Mouse (Mus musculus) MEL (cell line): Measurements from ENCODE around the gene Slc10a6. TPM values are rescaled to one million over a fixed set of nuclear protein-coding genes. Genes with fewer than 3 reads are reported as not detected.

ENCODE experiments used
- DNase-seq: peaks from one replicate; pipeline ENCODE4 v3.0.0; 2011; ENCODE audit warnings: low read depth, low spot score
- H3K27ac ChIP-seq: 2 replicates; pipeline ENCODE4 v1.5.1; 2012; ENCODE audit warnings: low read depth, mild to moderate bottlenecking, control low read depth, low read length, moderate library complexity; ENCODE audit not compliant: control insufficient read depth
- H3K27me3 ChIP-seq, 2 experiments: fragments of 150-350 bp in 1 of 2; sonication (generic) in 1 of 2; 2 replicates each; pipeline ENCODE4 v1.6.1; 2012; ENCODE audit warnings: low read length in 2 of 2, mild to moderate bottlenecking in 2 of 2, improper control_type of control experiment in 1 of 2, moderate library complexity in 1 of 2; ENCODE audit not compliant: insufficient read depth in 2 of 2, control insufficient read depth in 1 of 2
- H3K36me3 ChIP-seq, 2 experiments: 2 replicates each; pipeline ENCODE4 v1.6.1; 2012 to 2014; ENCODE audit warnings: low read length in 2 of 2, improper control_type of control experiment in 1 of 2, inconsistent platforms in 1 of 2, mild to moderate bottlenecking in 1 of 2; ENCODE audit not compliant: insufficient read depth in 2 of 2, control insufficient read depth in 1 of 2
- H3K4me1 ChIP-seq, 2 experiments: fragments of 150-350 bp in 1 of 2; sonication (generic) in 1 of 2; 2 replicates each; pipeline ENCODE4 v1.6.1; 2012; ENCODE audit warnings: low read length in 2 of 2, improper control_type of control experiment in 1 of 2, mild to moderate bottlenecking in 1 of 2; ENCODE audit not compliant: insufficient read depth in 2 of 2, control insufficient read depth in 1 of 2
- H3K4me3 ChIP-seq, 2 experiments: fragments of 150-350 bp in 1 of 2; sonication (generic) in 1 of 2; 2 replicates each; pipeline ENCODE4 v1.5.1; 2012; ENCODE audit warnings: low read depth in 2 of 2, low read length in 2 of 2, mild to moderate bottlenecking in 2 of 2, moderate library complexity in 2 of 2, control low read depth in 1 of 2, improper control_type of control experiment in 1 of 2; ENCODE audit not compliant: control insufficient read depth in 1 of 2, insufficient read depth in 1 of 2
- H3K79me2 ChIP-seq: 2 replicates; pipeline ENCODE4 v1.6.1; 2012; ENCODE audit warnings: mild to moderate bottlenecking, low read length, moderate library complexity; ENCODE audit not compliant: control insufficient read depth, poor library complexity, insufficient read depth
- H3K9ac ChIP-seq: 2 replicates; pipeline ENCODE4 v1.6.1; 2012; ENCODE audit warnings: low read depth, mild to moderate bottlenecking, control low read depth, low read length, moderate library complexity; ENCODE audit not compliant: control insufficient read depth, poor library complexity, severe bottlenecking
- H3K9me3 ChIP-seq: fragments of 150-350 bp; sonication (generic); replicated peaks from 2 replicates; pipeline ENCODE4 v1.6.1; 2012; ENCODE audit warnings: mild to moderate bottlenecking, low read length, improper control_type of control experiment, moderate library complexity; ENCODE audit not compliant: insufficient read depth
- CHD1 ChIP-seq: IDR thresholded peaks from 2 replicates; pipeline ENCODE4 v1.6.1; 2012; ENCODE audit warnings: low read depth, mild to moderate bottlenecking, inconsistent platforms, low read length, improper control_type of control experiment
- CTCF ChIP-seq, 3 experiments: IDR thresholded peaks in 2 of 3; conservative IDR thresholded peaks in 1 of 3; 2 replicates each; pipeline ENCODE4 v1.5.1; 2011 to 2012; ENCODE audit warnings: low read length in 3 of 3, low read depth in 2 of 3, mild to moderate bottlenecking in 2 of 3, improper control_type of control experiment in 1 of 3, inconsistent platforms in 1 of 3, mixed read lengths in 1 of 3, moderate library complexity in 1 of 3; ENCODE audit not compliant: control insufficient read depth in 1 of 3, insufficient read depth in 1 of 3, poor library complexity in 1 of 3, severe bottlenecking in 1 of 3
- ELF1 ChIP-seq: IDR thresholded peaks from 2 replicates; pipeline ENCODE4 v1.6.1; 2014; ENCODE audit warnings: low read depth, mild to moderate bottlenecking, inconsistent platforms, low read length, improper control_type of control experiment, moderate library complexity
- ETS1 ChIP-seq: IDR thresholded peaks from 2 replicates; pipeline ENCODE4 v1.6.1; 2012; ENCODE audit warnings: low read depth, mild to moderate bottlenecking, inconsistent platforms, low read length, improper control_type of control experiment, moderate library complexity
- GABPA ChIP-seq: IDR thresholded peaks from 2 replicates; pipeline ENCODE4 v1.6.1; 2012; ENCODE audit warnings: low read depth, mild to moderate bottlenecking, inconsistent platforms, low read length, improper control_type of control experiment, moderate library complexity
- HCFC1 ChIP-seq: IDR thresholded peaks from 2 replicates; pipeline ENCODE4 v1.6.1; 2012; ENCODE audit warnings: low read depth, mild to moderate bottlenecking, inconsistent platforms, low read length, improper control_type of control experiment, moderate library complexity
- JUND ChIP-seq: IDR thresholded peaks from 2 replicates; pipeline ENCODE4 v1.6.1; 2011; ENCODE audit warnings: low read depth, mild to moderate bottlenecking, improper control_type of control experiment, low read length
- MAFK ChIP-seq: IDR thresholded peaks from 2 replicates; pipeline ENCODE4 v1.6.1; 2011; ENCODE audit warnings: low read depth, mild to moderate bottlenecking, low read length, improper control_type of control experiment, borderline replicate concordance
- MAX ChIP-seq: IDR thresholded peaks from 2 replicates; pipeline ENCODE4 v1.6.1; 2011; ENCODE audit warnings: low read length, improper control_type of control experiment
- MEF2A ChIP-seq: IDR thresholded peaks from 2 replicates; pipeline ENCODE4 v1.6.1; 2014; ENCODE audit warnings: low read depth, mild to moderate bottlenecking, inconsistent platforms, low read length, improper control_type of control experiment; ENCODE audit not compliant: poor library complexity, insufficient replicate concordance, severe bottlenecking; ENCODE audit errors: extremely low read depth
- MXI1 ChIP-seq: IDR thresholded peaks from 2 replicates; pipeline ENCODE4 v1.6.1; 2011; ENCODE audit warnings: mild to moderate bottlenecking, low read depth, low read length, improper control_type of control experiment
- MYB ChIP-seq: IDR thresholded peaks from 2 replicates; pipeline ENCODE4 v1.6.1; 2011; ENCODE audit warnings: mild to moderate bottlenecking, low read depth, low read length, improper control_type of control experiment
- MYC ChIP-seq: IDR thresholded peaks from 2 replicates; pipeline ENCODE4 v1.6.1; 2011; ENCODE audit warnings: low read depth, mild to moderate bottlenecking, low read length, improper control_type of control experiment, moderate library complexity
- NELFE ChIP-seq: IDR thresholded peaks from 2 replicates; pipeline ENCODE4 v1.6.1; 2011; ENCODE audit warnings: low read depth, low read length, improper control_type of control experiment
- POLR2A ChIP-seq, 2 experiments: IDR thresholded peaks; 2 replicates each; pipeline ENCODE4 v1.6.1; 2011 to 2012; ENCODE audit warnings: low read length in 2 of 2, mild to moderate bottlenecking in 2 of 2, control low read depth in 1 of 2, improper control_type of control experiment in 1 of 2, low read depth in 1 of 2, moderate library complexity in 1 of 2; ENCODE audit not compliant: control insufficient read depth in 1 of 2, insufficient read depth in 1 of 2, poor library complexity in 1 of 2
- POLR2AphosphoS5 ChIP-seq: IDR thresholded peaks from 2 replicates; pipeline ENCODE4 v1.6.1; 2012; ENCODE audit warnings: low read depth, borderline replicate concordance, mild to moderate bottlenecking, inconsistent platforms, low read length, moderate library complexity, mixed read lengths
- RAD21 ChIP-seq: IDR thresholded peaks from 2 replicates; pipeline ENCODE4 v1.6.1; 2011; ENCODE audit warnings: mild to moderate bottlenecking, low read depth, low read length, improper control_type of control experiment
- SMC3 ChIP-seq: IDR thresholded peaks from 2 replicates; pipeline ENCODE4 v1.6.1; 2011; ENCODE audit warnings: low read depth, low read length, improper control_type of control experiment
- TAL1 ChIP-seq: IDR thresholded peaks from 2 replicates; pipeline ENCODE4 v1.6.1; 2012; ENCODE audit warnings: mild to moderate bottlenecking, inconsistent platforms, low read length, moderate library complexity, mixed read lengths
- TBP ChIP-seq: IDR thresholded peaks from 2 replicates; pipeline ENCODE4 v1.8.0; 2011; ENCODE audit warnings: low read depth, low read length, improper control_type of control experiment
- TCF12 ChIP-seq: IDR thresholded peaks from 2 replicates; pipeline ENCODE4 v1.6.1; 2014; ENCODE audit warnings: low read depth, mild to moderate bottlenecking, inconsistent platforms, low read length, improper control_type of control experiment, moderate library complexity
- UBTF ChIP-seq: IDR thresholded peaks from 2 replicates; pipeline ENCODE4 v1.6.1; 2012; ENCODE audit warnings: low read depth, mild to moderate bottlenecking, inconsistent platforms, low read length, improper control_type of control experiment, moderate library complexity, borderline replicate concordance; ENCODE audit not compliant: insufficient read depth
- USF1 ChIP-seq: IDR thresholded peaks from 2 replicates; pipeline ENCODE4 v1.6.1; 2014; ENCODE audit warnings: low read depth, mild to moderate bottlenecking, inconsistent platforms, low read length, improper control_type of control experiment, moderate library complexity
- USF2 ChIP-seq, 2 experiments: IDR thresholded peaks; 2 replicates each; pipeline ENCODE4 v1.6.1; 2011 to 2012; ENCODE audit warnings: improper control_type of control experiment in 2 of 2, low read length in 2 of 2, borderline replicate concordance in 1 of 2, inconsistent platforms in 1 of 2, low read depth in 1 of 2, mild to moderate bottlenecking in 1 of 2; ENCODE audit not compliant: insufficient read depth in 1 of 2
- polyA plus RNA-seq, 2 experiments: library from polyadenylated mRNA; stranded (reverse) in 1 of 2; unstranded in 1 of 2; fragments of >175 nt in 1 of 2; fragments of >200 nt in 1 of 2; gene quantifications; 2 replicates each; pipeline versions ENCODE4 v1.2.1 to v1.2.4; 2012; ENCODE audit warnings: low replicate concordance in 2 of 2, low read depth in 1 of 2; ENCODE audit not compliant: insufficient read length in 2 of 2, insufficient read depth in 1 of 2, missing spikeins in 1 of 2
- total RNA-seq: library from RNA; depleted of rRNA; stranded (reverse); fragments of 300-350 nt; gene quantifications from 2 replicates; pipeline ENCODE4 v1.2.3, GENCODE M21; 2012

The Slc10a6 gene
- total and polyA plus RNA-seq, 3 experiments, result not detected

- TF ChIP-seq MYB (no peak), JUND (no peak), TBP (0 out of 2 replicates have a peak, but pooled peaks have one; percentile 36), CTCF (IDR thresholded peaks at IDR 0.05 in 2 of 3, conservative IDR thresholded peaks at IDR 0.05 in 1 of 3; ENCODE audit: control insufficient read depth in 1 of 3, insufficient read depth in 1 of 3, low read depth in 2 of 3, low read length in 3 of 3, poor library complexity in 1 of 3, severe bottlenecking in 1 of 3) (peak in 2 of 3 experiments; percentile 51 to 72; a peak in 5 of 6 replicates), MAX (0 out of 2 replicates have a peak, but pooled peaks have one; percentile 12)
Measured at GRCm38 (mm10) chr5:103655346-103656118, 26.3 kb upstream of the Slc10a6 start, which contains the start of gene 1700016H13Rik (continued).

DNA sequence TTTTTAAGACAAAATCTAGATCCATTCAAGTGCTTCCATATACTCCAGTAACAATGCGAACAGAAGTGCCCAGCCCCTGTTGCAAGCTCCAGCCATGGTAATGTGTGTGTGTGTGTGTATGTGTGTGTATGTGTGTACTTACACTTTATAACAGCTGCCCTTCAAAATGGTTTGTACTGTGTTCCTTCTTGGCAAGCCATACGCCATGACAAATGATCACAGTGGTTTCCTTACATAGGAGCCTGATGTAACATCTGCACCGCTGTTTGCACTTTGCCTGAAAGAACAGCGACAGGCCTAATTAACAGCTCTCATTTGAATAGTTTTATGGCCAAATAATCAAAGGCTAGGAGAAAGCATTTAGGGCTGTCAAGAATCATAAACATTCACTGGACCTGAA lies 25.6 kb upstream of the Slc10a6 start:
- TF ChIP-seq TCF12 (no peak), JUND (no peak), ETS1 (no peak), SMC3 (no peak), TAL1 (no peak), CHD1 (no peak), MEF2A (no peak), HCFC1 (no peak), RAD21 (no peak), MXI1 (no peak), POLR2A (IDR thresholded peaks at IDR 0.05; ENCODE audit: control insufficient read depth in 1 of 2, insufficient read depth in 1 of 2, low read depth in 1 of 2, low read length in 2 of 2, poor library complexity in 1 of 2) (no peak), MYC (no peak), GABPA (no peak), USF2 (IDR thresholded peaks at IDR 0.05; ENCODE audit: borderline replicate concordance in 1 of 2, insufficient read depth in 1 of 2, low read depth in 1 of 2, low read length in 2 of 2) (no peak), USF1 (no peak), UBTF (no peak), POLR2AphosphoS5 (no peak), NELFE (no peak), ELF1 (no peak), MAFK (no peak)
- peak; percentile 18 for DNase-seq
- no peaks in the 10 kb centered on the region for H3K79me2 ChIP-seq
- H3K9me3 ChIP-seq, result no peaks in the 10 kb centered on the region
- no peak overlapping the region for H3K27ac ChIP-seq
- H3K9ac ChIP-seq, result no peak overlapping the region
- no peaks in the 10 kb centered on the region for H3K27me3 ChIP-seq
- H3K36me3 ChIP-seq, result no peaks in the 10 kb centered on the region
- no peaks in the 10 kb centered on the region for H3K4me1 ChIP-seq
- peak overlapping the region in 1 of 2 experiments; percentile 15; a peak in 1 of 4 replicates for H3K4me3 ChIP-seq
